Mouse (Mus musculus): ENCODE measurements at regions not wholly inside any gene's neighbourhood (a gene's known extent, or its start where the extent isn't known, plus 50 kb on each side); places are given as distances from the start of the nearest gene placed in this dataset.

GRCm38 (mm10) chr10:71727746-71728145 lies 380.2 kb downstream of the Ipmk start:
- Histone ChIP-seq H3K4me1 (replicated peaks; ENCODE audit: control insufficient read depth, insufficient read depth, low read length) (no peaks in the 10 kb centered on the region), H3K27me3 (replicated peaks; ENCODE audit: control insufficient read depth, insufficient read depth, low read length) (no peaks in the 10 kb centered on the region), H3K4me2 (ENCODE audit: low read length) (no peak overlapping the region), H3K27ac (ENCODE audit: low read depth) (no peak overlapping the region), H3K36me3 (ENCODE audit: control insufficient read depth, insufficient read depth, low read length) (no peaks in the 10 kb centered on the region), H3K9me3 (ENCODE audit: control insufficient read depth, low read length) (no peaks in the 10 kb centered on the region), H3K9ac (ENCODE audit: low read length) (no peak overlapping the region), H3K4me3 (ENCODE audit: low read depth, low read length) (no peak overlapping the region)
- WGBS: 59% methylated on average over 4 of the region's 4 CpGs
- ATAC-seq (replicated peaks; ENCODE audit: low FRiP score, low TSS enrichment, low read depth) (no peak), DNase-seq (ENCODE audit: low spot score) (no peak)

GRCm38 (mm10) chr10:71733821-71734220 lies 386.3 kb downstream of the Ipmk start:
- no peaks in the 10 kb centered on the region for H3K36me3 ChIP-seq (ENCODE audit: control insufficient read depth, insufficient read depth, low read length)

GRCm38 (mm10) chr10:71734481-71734880 lies 386.9 kb downstream of the Ipmk start:
- no peak for ATAC-seq (replicated peaks; ENCODE audit: low FRiP score, low TSS enrichment, low read depth)
- Histone ChIP-seq H3K4me2 (ENCODE audit: low read length) (no peak overlapping the region), H3K36me3 (ENCODE audit: control insufficient read depth, insufficient read depth, low read length) (no peaks in the 10 kb centered on the region), H3K27ac (ENCODE audit: low read depth) (no peak overlapping the region), H3K9me3 (ENCODE audit: control insufficient read depth, low read length) (no peaks in the 10 kb centered on the region), H3K4me1 (replicated peaks; ENCODE audit: control insufficient read depth, insufficient read depth, low read length) (no peaks in the 10 kb centered on the region), H3K9ac (ENCODE audit: low read length) (no peak overlapping the region), H3K27me3 (replicated peaks; ENCODE audit: control insufficient read depth, insufficient read depth, low read length) (no peaks in the 10 kb centered on the region), H3K4me3 (ENCODE audit: low read depth, low read length) (no peak overlapping the region)
- no peak for DNase-seq (ENCODE audit: low spot score)
- 79% methylated on average over 2 of the region's 2 CpGs for WGBS

More at GRCm38 (mm10) chr10:71733821-71734220, 386.3 kb downstream of the Ipmk start:
- no peak for ATAC-seq (replicated peaks; ENCODE audit: low FRiP score, low TSS enrichment, low read depth)
- H3K27ac ChIP-seq (ENCODE audit: low read depth): no peak overlapping the region
- no peaks in the 10 kb centered on the region for H3K27me3 ChIP-seq (replicated peaks; ENCODE audit: control insufficient read depth, insufficient read depth, low read length)
- no peak for DNase-seq (ENCODE audit: low spot score)
- H3K4me2 ChIP-seq (ENCODE audit: low read length): no peak overlapping the region
- no peak overlapping the region for H3K9ac ChIP-seq (ENCODE audit: low read length)
- H3K4me1 ChIP-seq (replicated peaks; ENCODE audit: control insufficient read depth, insufficient read depth, low read length): no peaks in the 10 kb centered on the region
- no peaks in the 10 kb centered on the region for H3K9me3 ChIP-seq (ENCODE audit: control insufficient read depth, low read length)
- WGBS: 77% methylated on average over 3 of the region's 3 CpGs
- no peak overlapping the region for H3K4me3 ChIP-seq (ENCODE audit: low read depth, low read length)

GRCm38 (mm10) chr10:71738280-71738679 lies 390.7 kb downstream of the Ipmk start:
- H3K4me2 ChIP-seq (ENCODE audit: low read length): no peak overlapping the region
- no peak for DNase-seq (ENCODE audit: low spot score)
- H3K4me1 ChIP-seq (replicated peaks; ENCODE audit: control insufficient read depth, insufficient read depth, low read length): no peaks in the 10 kb centered on the region
- H3K4me3 ChIP-seq (ENCODE audit: low read depth, low read length): no peak overlapping the region
- no peak for ATAC-seq (replicated peaks; ENCODE audit: low FRiP score, low TSS enrichment, low read depth)
- no peaks in the 10 kb centered on the region for H3K36me3 ChIP-seq (ENCODE audit: control insufficient read depth, insufficient read depth, low read length)
- no peaks in the 10 kb centered on the region for H3K27me3 ChIP-seq (replicated peaks; ENCODE audit: control insufficient read depth, insufficient read depth, low read length)
- no peak overlapping the region for H3K9ac ChIP-seq (ENCODE audit: low read length)
- no peak overlapping the region for H3K27ac ChIP-seq (ENCODE audit: low read depth)
- H3K9me3 ChIP-seq (ENCODE audit: control insufficient read depth, low read length): no peaks in the 10 kb centered on the region
- WGBS: 30% methylated on average over 4 of the region's 4 CpGs

GRCm38 (mm10) chr10:71748557-71749493 lies 401.3 kb downstream of the Ipmk start:
- Histone ChIP-seq H3K9ac (ENCODE audit: low read length) (no peak overlapping the region), H3K4me3 (ENCODE audit: low read depth, low read length) (no peak overlapping the region), H3K4me1 (replicated peaks; ENCODE audit: control insufficient read depth, insufficient read depth, low read length) (no peaks in the 10 kb centered on the region), H3K36me3 (ENCODE audit: control insufficient read depth, insufficient read depth, low read length) (no peaks in the 10 kb centered on the region), H3K4me2 (ENCODE audit: low read length) (no peak overlapping the region), H3K9me3 (ENCODE audit: control insufficient read depth, low read length) (no peaks in the 10 kb centered on the region), H3K27me3 (replicated peaks; ENCODE audit: control insufficient read depth, insufficient read depth, low read length) (no peaks in the 10 kb centered on the region), H3K27ac (ENCODE audit: low read depth) (no peak overlapping the region)
- DNase-seq (ENCODE audit: low spot score) (no peak), ATAC-seq (replicated peaks; ENCODE audit: low FRiP score, low TSS enrichment, low read depth) (no peak)
- 80% methylated on average over 8 of the region's 8 CpGs for WGBS

- ATAC-seq (replicated peaks; ENCODE audit: low FRiP score, low TSS enrichment, low read depth) (no peak), DNase-seq (ENCODE audit: low spot score) (no peak)
- Histone ChIP-seq H3K4me3 (ENCODE audit: low read depth, low read length) (no peak overlapping the region), H3K27ac (ENCODE audit: low read depth) (no peak overlapping the region), H3K9me3 (ENCODE audit: control insufficient read depth, low read length) (no peaks in the 10 kb centered on the region), H3K36me3 (ENCODE audit: control insufficient read depth, insufficient read depth, low read length) (no peaks in the 10 kb centered on the region), H3K4me2 (ENCODE audit: low read length) (no peak overlapping the region), H3K9ac (ENCODE audit: low read length) (no peak overlapping the region), H3K27me3 (replicated peaks; ENCODE audit: control insufficient read depth, insufficient read depth, low read length) (no peaks in the 10 kb centered on the region), H3K4me1 (replicated peaks; ENCODE audit: control insufficient read depth, insufficient read depth, low read length) (no peaks in the 10 kb centered on the region)
- 80% methylated on average over 2 of the region's 2 CpGs for whole genome bisulfite sequencing
Observed at GRCm38 (mm10) chr10:71753255-71753654, 405.7 kb downstream of the Ipmk start.

GRCm38 (mm10) chr10:71754799-71755198 lies 407.2 kb downstream of the Ipmk start:
- Histone ChIP-seq H3K4me1 (replicated peaks; ENCODE audit: control insufficient read depth, insufficient read depth, low read length) (no peaks in the 10 kb centered on the region), H3K27me3 (replicated peaks; ENCODE audit: control insufficient read depth, insufficient read depth, low read length) (no peaks in the 10 kb centered on the region), H3K9me3 (ENCODE audit: control insufficient read depth, low read length) (no peaks in the 10 kb centered on the region), H3K36me3 (ENCODE audit: control insufficient read depth, insufficient read depth, low read length) (no peaks in the 10 kb centered on the region), H3K9ac (ENCODE audit: low read length) (no peak overlapping the region), H3K27ac (ENCODE audit: low read depth) (no peak overlapping the region), H3K4me3 (ENCODE audit: low read depth, low read length) (no peak overlapping the region), H3K4me2 (ENCODE audit: low read length) (no peak overlapping the region)
- DNase-seq (ENCODE audit: low spot score): no peak
- WGBS: 71% methylated on average over 3 of the region's 3 CpGs
- ATAC-seq (replicated peaks; ENCODE audit: low FRiP score, low TSS enrichment, low read depth): no peak

GRCm38 (mm10) chr10:71778903-71779302 lies 431.3 kb downstream of the Ipmk start:
- Histone ChIP-seq H3K9me3 (ENCODE audit: control insufficient read depth, low read length) (no peaks in the 10 kb centered on the region), H3K4me3 (ENCODE audit: low read depth, low read length) (no peak overlapping the region), H3K36me3 (ENCODE audit: control insufficient read depth, insufficient read depth, low read length) (no peaks in the 10 kb centered on the region), H3K4me1 (replicated peaks; ENCODE audit: control insufficient read depth, insufficient read depth, low read length) (no peaks in the 10 kb centered on the region), H3K27ac (ENCODE audit: low read depth) (no peak overlapping the region), H3K27me3 (replicated peaks; ENCODE audit: control insufficient read depth, insufficient read depth, low read length) (no peaks in the 10 kb centered on the region), H3K4me2 (ENCODE audit: low read length) (no peak overlapping the region), H3K9ac (ENCODE audit: low read length) (no peak overlapping the region)
- DNase-seq (ENCODE audit: low spot score): no peak
- no peak for ATAC-seq (replicated peaks; ENCODE audit: low FRiP score, low TSS enrichment, low read depth)
- 91% methylated on average over 7 of the region's 7 CpGs for WGBS

- Histone ChIP-seq H3K36me3 (ENCODE audit: control insufficient read depth, insufficient read depth, low read length) (no peaks in the 10 kb centered on the region), H3K27ac (ENCODE audit: low read depth) (no peak overlapping the region), H3K9ac (ENCODE audit: low read length) (no peak overlapping the region), H3K27me3 (replicated peaks; ENCODE audit: control insufficient read depth, insufficient read depth, low read length) (no peaks in the 10 kb centered on the region), H3K4me3 (ENCODE audit: low read depth, low read length) (no peak overlapping the region), H3K4me1 (replicated peaks; ENCODE audit: control insufficient read depth, insufficient read depth, low read length) (no peaks in the 10 kb centered on the region), H3K9me3 (ENCODE audit: control insufficient read depth, low read length) (no peaks in the 10 kb centered on the region), H3K4me2 (ENCODE audit: low read length) (no peak overlapping the region)
- WGBS: 59% methylated on average over 1 of the region's 1 CpGs
- DNase-seq (ENCODE audit: low spot score) (no peak), ATAC-seq (replicated peaks; ENCODE audit: low FRiP score, low TSS enrichment, low read depth) (no peak)
Observed at GRCm38 (mm10) chr10:71789241-71789640, 441.7 kb downstream of the Ipmk start.

Data from intestine, embryonic 14.5 days (tissue).